Mouse (Mus musculus) spleen, adult 2 months (tissue): ENCODE results near the gene Slco3a1.

ENCODE experiments used
- CTCF ChIP-seq: fragments of 200-500 bp; IDR thresholded peaks from 2 replicates; pipeline ENCODE4 v1.5.1; 2011; ENCODE audit warnings: mild to moderate bottlenecking, inconsistent platforms; ENCODE audit not compliant: insufficient read depth, insufficient read length, insufficient replicate concordance; ENCODE audit errors: extremely low read depth
- POLR2A ChIP-seq: fragments of 200-500 bp; IDR thresholded peaks from 2 replicates; pipeline ENCODE4 v1.6.1; 2011; ENCODE audit warnings: low read depth, low read length, inconsistent platforms

- TF ChIP-seq CTCF (no peak), POLR2A (no peak)
These were observed 189.0 kb downstream of the Slco3a1 start for GRCm38 (mm10) chr7:74365623-74366022.
